Mouse (Mus musculus): ENCODE measurements around the gene Gm45233. TPM values are rescaled to one million over a fixed set of nuclear protein-coding genes. Genes with fewer than 3 reads are reported as not detected.
A peak's percentile ranks its signal among the peaks of the same experiment; 100 is the strongest.

The Gm45233 gene
- total RNA-seq, 4 experiments from 2014 or later, result 0.44 to 1.3 (median 0.94) TPM

DNA sequence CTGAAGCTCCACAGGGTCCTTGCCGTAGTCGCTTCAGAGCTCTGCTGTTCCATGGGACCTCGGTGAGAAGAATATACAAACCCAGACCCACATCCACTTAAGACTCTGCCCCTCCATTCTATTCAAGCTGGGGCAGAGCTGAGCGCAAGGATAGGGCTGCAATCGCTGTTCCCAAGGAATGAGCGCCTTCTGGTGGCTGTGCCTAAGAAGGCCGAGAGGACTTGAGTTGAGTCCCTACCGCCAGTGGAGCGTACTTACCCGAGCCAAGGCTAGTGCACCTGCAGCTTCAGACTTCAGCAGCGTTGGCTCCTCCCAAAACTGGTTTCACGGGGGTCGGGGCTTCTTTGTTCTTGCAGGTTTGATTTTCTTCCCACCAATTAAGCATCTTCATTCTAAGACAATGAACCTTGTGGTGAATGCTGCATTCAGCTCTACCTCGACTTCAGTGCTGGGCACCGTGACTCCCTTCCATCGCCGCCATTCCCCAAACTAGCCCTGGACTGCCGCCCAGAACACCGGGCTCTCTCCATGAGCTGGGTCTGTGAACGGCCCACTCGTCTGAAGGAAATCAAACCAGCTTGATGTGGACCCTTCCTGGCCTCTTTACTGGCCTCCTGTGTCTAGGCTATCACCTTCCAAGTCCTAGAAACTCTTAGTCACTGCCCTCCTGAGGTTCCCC is 51.6 kb downstream of the Gm45233 start:
- no peak for DNase-seq (ENCODE audit: low spot score)

DNA sequence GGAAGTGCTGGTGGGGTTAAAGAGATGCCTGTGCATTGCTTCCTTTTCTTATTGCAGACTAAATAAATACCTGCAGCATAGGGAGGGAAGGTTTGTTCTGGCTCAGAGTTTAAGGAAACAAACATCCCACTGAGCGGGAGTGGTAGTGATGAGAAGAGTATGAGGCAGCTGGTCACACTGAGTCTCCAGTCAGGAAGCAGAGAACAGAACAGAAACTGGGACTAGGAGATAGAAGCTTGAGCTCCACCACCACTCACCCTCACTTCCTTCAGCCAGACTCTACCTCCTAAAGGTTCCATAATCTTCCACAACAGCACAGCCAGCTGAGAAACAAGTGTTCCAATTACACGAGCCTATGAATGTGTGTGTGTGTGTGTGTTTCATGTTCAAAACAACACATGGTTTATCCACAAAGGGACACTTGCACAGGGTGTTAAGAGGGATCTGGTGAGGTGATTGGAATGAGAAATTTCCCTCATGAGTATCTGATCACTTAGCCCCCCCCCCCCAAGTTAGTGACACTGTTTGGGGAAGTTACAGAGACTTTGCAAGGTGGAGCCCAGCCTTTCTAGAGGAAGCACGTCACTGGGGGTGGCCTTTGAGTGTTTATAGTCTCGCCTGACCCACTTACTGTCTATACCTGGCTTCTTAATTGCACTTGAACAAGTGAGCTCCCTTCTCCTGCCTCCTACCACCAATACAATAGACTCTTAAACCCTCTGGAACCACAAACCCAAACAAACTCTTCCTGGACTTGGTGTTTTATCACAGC is 68.0 kb downstream of the Gm45233 start:
- DNase-seq (ENCODE audit: low spot score), result no peak

- no peak for DNase-seq (ENCODE audit: low spot score)
These were observed 68.6 kb downstream of the Gm45233 start for GRCm38 (mm10) chr7:43512519-43512918.

Small RNA genes lying within 50 kb of the gene (microRNA-seq; reads per million reads assigned to microRNA genes)
- gene Mir7051, result 3.4 reads per million, percentile 6 among the genes with 10 or more reads in this experiment

Other genes starting within 250 kb of the Gm45233 start
- gene Zfp715, start 130.8 kb upstream of the Gm45233 start, total RNA-seq (2022), result 10 to 100 TPM; 14.9 to 16.4 (median 15.7) TPM
- gene Siglecf, start 92.8 kb upstream of the Gm45233 start, total RNA-seq (2022), result not detected
- under 1 TPM; 0.06 to 0.69 (median 0.15) TPM for gene Siglecg, start 35.9 kb upstream of the Gm45233 start, total RNA-seq (2022)
- under 1 TPM in 1 of 4 experiments, not detected in 3; 0.32 TPM for gene Lim2, start 16.5 kb upstream of the Gm45233 start, total RNA-seq (2022)
- 1 to 10 TPM in 1 of 4 experiments, not detected in 3; 1.1 TPM for gene Nkg7, start 7.1 kb upstream of the Gm45233 start, total RNA-seq (2022)
- not detected for gene Cldnd2, start 3.3 kb upstream of the Gm45233 start, total RNA-seq (2022)
- gene Etfb, start within 50 bp of the Gm45233 start, total RNA-seq (2022), result 1,000 to 10,000 TPM; 1,243 to 1,357 (median 1,292) TPM
- gene Vsig10l, start 19.0 kb downstream of the Gm45233 start, total RNA-seq (2022), result 1 to 10 TPM in 2 of 4 experiments, under 1 TPM in 2; 0.71 to 4.4 (median 1.6) TPM
- gene Iglon5, start 45.9 kb downstream of the Gm45233 start, total RNA-seq (2022), result under 1 TPM; 0.09 to 0.38 (median 0.24) TPM
- not detected for gene 4931406B18Rik, start 61.8 kb downstream of the Gm45233 start, total RNA-seq (2022)
- 1 to 10 TPM; 1.6 to 3.1 (median 2.7) TPM for gene Cd33, start 100.3 kb downstream of the Gm45233 start, total RNA-seq (2022)
- 1 to 10 TPM in 1 of 4 experiments, under 1 TPM in 3; 0.66 to 1.1 (median 0.88) TPM for gene Zfp658, start 118.1 kb downstream of the Gm45233 start, total RNA-seq (2022)
- gene Zfp719, start 135.5 kb downstream of the Gm45233 start, total RNA-seq (2022), result 1 to 10 TPM; 4.4 to 8.0 (median 5.6) TPM
- not detected for gene Zfp819, start 163.0 kb downstream of the Gm45233 start, total RNA-seq (2022)
- not detected for gene Ceacam18, start 190.6 kb downstream of the Gm45233 start, total RNA-seq (2022)
- 1 to 10 TPM in 3 of 4 experiments, under 1 TPM in 1; 0.75 to 1.6 (median 1.1) TPM for gene Siglece, start 216.0 kb downstream of the Gm45233 start, total RNA-seq (2022)
- gene Ctu1, start 227.9 kb downstream of the Gm45233 start, total RNA-seq (2022), result 1 to 10 TPM; 2.9 to 3.4 (median 3.1) TPM
- under 1 TPM in 3 of 4 experiments, not detected in 1; 0.27 to 0.49 (median 0.34) TPM for gene Klk14, start 246.3 kb downstream of the Gm45233 start, total RNA-seq (2022)